Comparison of ENCODE assay signal across 8 mouse cellular contexts in genomic region chr15:81523901-81524300, GRCm38 (mm10). TPM values are rescaled to one million over a fixed set of nuclear protein-coding genes. Genes with fewer than 3 reads are reported as not detected.
DNase-seq lines count a peak whose midpoint lies in the region; ATAC-seq and TF ChIP-seq lines count a peak whose summit lies in the region.

No protein-coding gene starts in this region.

- H3K4me2 ChIP-seq in heart, embryonic 12.5 days: peak overlapping the region; percentile 81
- peak overlapping the region; percentile 98 for H3K4me2 ChIP-seq in heart, postnatal 0 days (ENCODE audit: low read depth, low read length)
- peak overlapping the region; percentile 97 for H3K4me2 ChIP-seq in lung, embryonic 14.5 days

- DNase-seq in heart, adult 11 months: no peak
- peak; percentile 57 for DNase-seq in R1 (ENCODE audit: low read depth, low spot score)
- peak; percentile 10 for DNase-seq in heart, postnatal 0 days (ENCODE audit: low spot score)
- DNase-seq in lung, embryonic 14.5 days: peak; percentile 62
- no peak for DNase-seq in natural killer cell, adult 2 months (ENCODE audit: low spot score in 2 of 2)
- no peak for DNase-seq in gastrocnemius, adult 18-20 months (ENCODE audit: low spot score)
- no peak for DNase-seq in frontal cortex, adult 2 months (ENCODE audit: extremely low spot score in 1 of 2, low spot score in 1 of 2)

- ATAC-seq in heart, embryonic 12.5 days (ENCODE audit: insufficient number of reproducible peaks, low FRiP score): no peak
- no peak for ATAC-seq in heart, postnatal 0 days (ENCODE audit: insufficient read depth, low read depth)
- ATAC-seq in lung, embryonic 14.5 days (ENCODE audit: insufficient read depth): no peak

- no peaks in the 10 kb centered on the region for H3K9me3 ChIP-seq in heart, embryonic 12.5 days (replicated peaks)
- H3K9me3 ChIP-seq in heart, postnatal 0 days (replicated peaks; ENCODE audit: control insufficient read depth, low read length): no peaks in the 10 kb centered on the region
- H3K9me3 ChIP-seq in lung, embryonic 14.5 days (ENCODE audit: low read depth, low read length): no peaks in the 10 kb centered on the region

- H3K27ac ChIP-seq in heart, embryonic 12.5 days (ENCODE audit: poor library complexity, severe bottlenecking): peak overlapping the region; percentile 97
- H3K27ac ChIP-seq in heart, postnatal 0 days (ENCODE audit: low read depth): peak overlapping the region; percentile 95
- H3K27ac ChIP-seq in lung, embryonic 14.5 days (ENCODE audit: low read depth): peak overlapping the region; percentile 90

- TF ChIP-seq CTCF in heart, postnatal 0 days (IDR thresholded peaks at IDR 0.05; ENCODE audit: low read depth): no peak
- no peak for TF ChIP-seq CTCF in lung, embryonic 14.5 days (IDR thresholded peaks at IDR 0.05; ENCODE audit: low read depth)

- peak overlapping the region; percentile 60 for H3K4me3 ChIP-seq in heart, embryonic 12.5 days
- H3K4me3 ChIP-seq in heart, postnatal 0 days (ENCODE audit: low read depth, low read length): peak overlapping the region; percentile 63
- H3K4me3 ChIP-seq in lung, embryonic 14.5 days (ENCODE audit: low read depth, low read length): peak overlapping the region; percentile 61

- under 1% methylated on average over 12 of the region's 12 CpGs for WGBS in heart, embryonic 12.5 days
- 3% methylated on average over 12 of the region's 12 CpGs for WGBS in heart, postnatal 0 days
- under 1% methylated on average over 12 of the region's 12 CpGs for WGBS in lung, embryonic 14.5 days

- peaks cover 10% of the 10 kb centered on the region; the same call in 1 of the 2 replicates for H3K4me1 ChIP-seq in heart, embryonic 12.5 days (replicated peaks)
- H3K4me1 ChIP-seq in heart, postnatal 0 days (ENCODE audit: control insufficient read depth, insufficient read depth): no peaks in the 10 kb centered on the region
- H3K4me1 ChIP-seq in lung, embryonic 14.5 days (ENCODE audit: insufficient read depth): no peaks in the 10 kb centered on the region

- H3K36me3 ChIP-seq in heart, embryonic 12.5 days: no peaks in the 10 kb centered on the region
- H3K36me3 ChIP-seq in heart, postnatal 0 days (replicated peaks; ENCODE audit: control insufficient read depth, insufficient read depth, low read length): no peaks in the 10 kb centered on the region
- H3K36me3 ChIP-seq in lung, embryonic 14.5 days (ENCODE audit: insufficient read depth): no peaks in the 10 kb centered on the region

- peak overlapping the region; percentile 78 for H3K9ac ChIP-seq in heart, embryonic 12.5 days
- peak overlapping the region; percentile 76 for H3K9ac ChIP-seq in heart, postnatal 0 days (replicated peaks; ENCODE audit: low read depth, low read length)
- peak overlapping the region; percentile 68 for H3K9ac ChIP-seq in lung, embryonic 14.5 days

- no peaks in the 10 kb centered on the region; the same call in 1 of the 2 replicates for H3K27me3 ChIP-seq in heart, embryonic 12.5 days (replicated peaks)
- H3K27me3 ChIP-seq in heart, postnatal 0 days (ENCODE audit: control insufficient read depth, insufficient read depth, low read length): no peaks in the 10 kb centered on the region
- H3K27me3 ChIP-seq in lung, embryonic 14.5 days (ENCODE audit: insufficient read depth, low read length): no peaks in the 10 kb centered on the region

- no peak for TF ChIP-seq EP300 in heart, postnatal 0 days (IDR thresholded peaks at IDR 0.05; ENCODE audit: low read depth)

RNA-seq across cellular contexts. Expression of gene Rbx1, which starts 57.8 kb away (rescaled TPM):
- 383 and 424 TPM in 2 replicates for polyA plus RNA-seq in heart, embryonic 12.5 days (2016; fragmentation: Nextera tagmentation; extraction: Ambion mirVana)
- total RNA-seq in heart, postnatal 0 days (2014; rRNA removed; ENCODE audit: low replicate concordance): 59.6 and 131 TPM in 2 replicates
- polyA plus RNA-seq in heart, postnatal 0 days (2015; fragmentation: Nextera tagmentation; extraction: Ambion mirVana): 445 and 462 TPM in 2 replicates
- polyA plus RNA-seq in lung, embryonic 14.5 days (2014; fragmentation: Nextera tagmentation; extraction: Ambion mirVana): 539 and 550 TPM in 2 replicates
- 10 to 100 TPM; 84.9 to 99.4 TPM for total RNA-seq in gastrocnemius, adult 18-20 months (2021)
- 182 and 193 TPM in 2 replicates for polyA plus RNA-seq in frontal cortex, adult 2 months (2012; rRNA removed)

Comparison
In these comparisons a context has a peak if more than half of its experiments do, and no peak if none do; other contexts are left out.
1. DNase-seq: peak in R1 (single experiment), heart, postnatal 0 days (single experiment) and lung, embryonic 14.5 days (single experiment); none in heart, adult 11 months (single experiment), natural killer cell, adult 2 months (0 of 2), gastrocnemius, adult 18-20 months (single experiment) and frontal cortex, adult 2 months (0 of 2).
2. Peak in every context shown above with its lines, with median percentiles within 50 percentile points of each other: H3K27ac ChIP-seq, H3K4me2 ChIP-seq, H3K4me3 ChIP-seq and H3K9ac ChIP-seq.